Mouse (Mus musculus) cortical plate, adult 2 months (tissue): ENCODE measurements at regions not wholly inside any gene's neighbourhood (a gene's known extent, or its start where the extent isn't known, plus 50 kb on each side); places are given as distances from the start of the nearest gene placed in this dataset.

Source experiments
- CTCF ChIP-seq: fragments of 200-500 bp; IDR thresholded peaks from 2 replicates; pipeline ENCODE4 v1.5.1; 2011; ENCODE audit warnings: mild to moderate bottlenecking, control low read depth, low read length; ENCODE audit not compliant: insufficient read depth; ENCODE audit errors: extremely low read depth
- POLR2A ChIP-seq: fragments of 200-500 bp; IDR thresholded peaks from 2 replicates; pipeline ENCODE4 v1.6.1; 2011; ENCODE audit warnings: mild to moderate bottlenecking, low read length, control low read depth; ENCODE audit not compliant: insufficient read depth; ENCODE audit errors: extremely low read depth

DNA sequence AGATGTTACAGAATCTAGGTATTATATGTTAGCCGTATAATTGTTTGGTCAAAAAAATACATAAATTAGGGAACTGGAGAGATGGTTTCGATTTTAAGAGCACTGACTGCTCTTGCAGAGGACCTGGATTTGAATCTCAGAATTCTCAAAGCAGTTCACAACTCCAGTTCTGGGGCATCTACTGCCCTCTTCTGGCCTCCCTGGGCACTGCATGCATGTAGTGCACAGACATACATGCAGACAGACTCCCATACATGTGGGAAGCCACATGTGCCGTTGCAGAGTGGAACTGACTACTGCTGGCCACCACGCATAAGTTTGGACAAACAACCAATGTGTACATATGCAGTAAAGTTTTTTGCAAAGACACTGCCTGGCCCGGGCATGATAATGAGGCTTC is 62.0 kb upstream of the Foxn2 start:
- no peak for TF ChIP-seq CTCF
- no peak for TF ChIP-seq POLR2A
